Mouse (Mus musculus): ENCODE measurements at regions not wholly inside any gene's neighbourhood (a gene's known extent, or its start where the extent isn't known, plus 50 kb on each side); places are given as distances from the start of the nearest gene placed in this dataset.
A peak's percentile ranks its signal among the peaks of the same experiment; 100 is the strongest.

GRCm38 (mm10) chr14:13146959-13147535, 137.5 kb upstream of the Synpr start:
- DNase-seq (ENCODE audit: low spot score in 2 of 2), result no peak

- DNase-seq (ENCODE audit: low spot score in 2 of 2), result no peak
Observed at GRCm38 (mm10) chr14:13149617-13150016, 135.0 kb upstream of the Synpr start.

GRCm38 (mm10) chr14:13151672-13152071, 132.9 kb upstream of the Synpr start:
- DNase-seq (ENCODE audit: low spot score in 2 of 2), result no peak

- DNase-seq (ENCODE audit: low spot score in 2 of 2), result no peak
Observed at GRCm38 (mm10) chr14:13176149-13176548, 108.4 kb upstream of the Synpr start.

GRCm38 (mm10) chr14:13177906-13178305, 106.7 kb upstream of the Synpr start:
- DNase-seq (ENCODE audit: low spot score in 2 of 2), result peak; percentile 44 to 51

- no peak for DNase-seq (ENCODE audit: low spot score in 2 of 2)
Observed at GRCm38 (mm10) chr14:13190801-13191200, 93.8 kb upstream of the Synpr start.

GRCm38 (mm10) chr14:13192746-13193145, 91.8 kb upstream of the Synpr start:
- no peak for DNase-seq (ENCODE audit: low spot score in 2 of 2)

GRCm38 (mm10) chr14:13197330-13197892, 87.2 kb upstream of the Synpr start:
- no peak for DNase-seq (ENCODE audit: low spot score in 2 of 2)

- peak; percentile 58 to 73 for DNase-seq (ENCODE audit: low spot score in 2 of 2)
Observed at GRCm38 (mm10) chr14:13198491-13198890, 86.1 kb upstream of the Synpr start.

GRCm38 (mm10) chr14:13212658-13213057, 71.9 kb upstream of the Synpr start:
- no peak for DNase-seq (ENCODE audit: low spot score in 2 of 2)
